Mouse (Mus musculus): ENCODE data around the gene Acot7.

Gene Acot7

GRCm38 (mm10) chr4:152151451-152151965 is 26.4 kb upstream of the Acot7 start:
- in situ Hi-C loops (cut with MboI, MseI) = no loop called here

GRCm38 (mm10) chr4:152151966-152152544 is 25.9 kb upstream of the Acot7 start, which contains the start of gene Espn:
TSS of gene Espn (minus strand) at chr4:152152371.
- in situ Hi-C loops (cut with MboI, MseI) = no loop called here

- in situ Hi-C loops (cut with MboI, MseI) = no loop called here
Observed at GRCm38 (mm10) chr4:152153771-152154177, 24.2 kb upstream of the Acot7 start.

- in situ Hi-C loops (cut with MboI, MseI) = no loop called here
Observed at GRCm38 (mm10) chr4:152155019-152155418, 22.9 kb upstream of the Acot7 start.

DNA sequence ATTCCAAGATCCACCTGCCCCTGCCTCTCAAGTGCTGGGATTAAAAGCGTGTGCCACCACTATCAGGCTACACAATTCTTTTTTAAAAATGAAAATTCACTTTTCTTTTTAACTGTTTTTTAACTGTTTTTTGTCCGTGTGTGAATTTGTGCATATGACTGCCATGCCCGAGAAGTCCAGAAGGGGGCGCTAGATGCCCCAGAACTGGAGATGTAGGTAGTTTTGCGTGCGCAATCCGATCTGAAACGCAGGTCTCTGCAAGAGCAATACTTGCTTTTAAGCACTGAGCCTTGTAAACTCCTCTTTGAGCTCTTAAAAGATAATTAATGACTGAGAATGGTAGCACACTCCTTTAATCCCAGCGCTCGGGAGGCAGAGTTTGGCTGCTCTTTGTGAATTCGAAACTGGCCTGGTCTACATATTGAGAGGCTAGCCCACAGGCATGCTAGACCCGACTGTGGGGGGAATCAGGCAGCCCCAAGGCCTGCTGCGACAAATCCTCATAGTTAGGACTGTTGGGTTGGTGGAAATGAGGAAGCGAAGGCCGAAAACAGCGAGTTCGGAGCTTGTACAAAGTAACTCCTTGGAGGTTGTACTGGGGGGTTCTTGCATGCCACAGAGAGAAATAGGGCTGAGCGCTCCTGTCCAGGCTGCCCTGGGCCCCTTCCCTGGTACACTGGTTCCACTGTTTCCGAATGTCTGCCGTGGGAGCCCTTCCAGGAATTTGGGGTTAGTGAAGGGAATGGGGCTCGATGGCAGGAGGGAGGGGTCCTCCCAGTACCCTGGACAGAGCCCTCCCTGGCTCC is 20.0 kb upstream of the Acot7 start:
- in situ Hi-C loops (cut with MboI, MseI) = no loop called here

DNA sequence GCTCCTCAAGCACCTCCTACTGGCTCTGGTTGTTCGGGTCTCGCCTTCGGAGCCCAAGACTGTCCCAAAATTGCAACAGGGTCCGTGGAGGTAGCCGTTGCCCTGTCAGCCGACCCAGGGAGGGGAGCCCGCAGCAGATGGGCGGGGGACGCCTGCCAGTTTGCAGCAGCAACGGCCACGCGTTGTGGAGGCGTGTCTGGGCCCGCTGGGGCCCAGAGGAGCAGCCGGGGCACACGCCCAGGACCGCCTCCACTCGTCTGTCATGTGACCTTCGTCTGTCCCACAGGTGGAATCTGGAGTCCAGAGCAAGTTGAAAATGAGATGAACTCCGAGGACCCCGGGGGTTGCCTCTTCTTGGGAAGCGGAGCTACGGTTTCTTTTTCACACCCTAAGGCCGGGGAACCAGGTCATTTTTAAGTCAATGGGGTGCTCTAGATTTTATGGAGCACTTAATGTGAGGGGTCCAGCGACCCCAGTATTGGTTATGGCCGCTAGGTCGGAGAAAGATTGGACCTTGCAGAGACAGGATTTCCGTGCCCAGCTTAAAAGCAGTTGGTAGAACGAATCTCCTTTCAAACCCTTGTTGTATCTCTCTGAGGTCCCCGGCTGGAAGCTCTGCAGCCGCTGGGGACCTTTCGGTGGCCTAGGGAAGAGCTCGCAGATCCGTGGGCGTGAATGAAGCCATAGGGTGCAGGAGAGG is 19.2 kb upstream of the Acot7 start, which contains the start of gene Hes2:
Hes2 (plus strand) TSS at position 283 of the 700 bp plus-strand sequence.
- in situ Hi-C loops (cut with MboI, MseI) = no loop called here

DNA sequence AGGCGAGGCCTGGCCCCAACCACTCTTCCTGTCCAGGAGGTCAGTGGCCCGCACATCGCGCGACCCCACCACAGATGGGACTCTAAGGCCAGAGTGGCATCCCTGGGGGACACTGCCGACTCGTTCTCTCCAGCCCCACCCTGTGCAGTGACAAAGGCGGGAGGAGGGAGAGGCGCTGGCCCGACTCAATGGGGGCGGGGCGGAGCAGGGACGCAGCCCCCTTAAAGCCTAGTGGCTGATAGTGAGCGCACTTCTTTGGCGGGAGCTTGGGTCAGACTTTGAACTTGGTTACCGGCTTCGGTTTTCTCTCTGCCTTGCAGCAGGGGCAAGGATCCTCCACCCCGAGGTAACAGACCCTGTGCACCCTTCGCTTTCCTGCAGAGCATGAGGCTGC is 18.7 kb upstream of the Acot7 start:
- in situ Hi-C loops (cut with MboI, MseI) = no loop called here

DNA sequence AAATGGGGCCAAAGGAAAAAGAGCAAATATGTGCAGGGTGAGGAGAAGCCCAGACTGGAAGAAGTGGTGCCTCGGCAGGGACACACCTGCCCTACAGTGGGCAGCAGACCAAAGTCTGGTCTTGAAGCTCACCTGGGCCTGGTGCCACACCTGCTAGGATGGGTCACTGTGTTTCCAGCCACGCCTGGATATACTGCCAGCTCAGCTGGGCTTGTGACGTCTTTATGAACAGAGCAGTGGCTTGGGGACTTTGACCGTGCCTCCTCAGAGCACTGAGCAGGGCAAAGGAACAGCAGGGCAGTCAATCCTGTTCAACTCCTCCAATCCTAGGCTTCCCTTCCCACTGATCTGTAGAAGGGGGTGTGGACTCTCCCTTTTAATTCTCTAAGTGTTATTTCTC is 17.2 kb upstream of the Acot7 start:
- in situ Hi-C loops (cut with MboI, MseI) = loop anchor here (5.0 kb wide), 1 partner anchor 277 kb away; no protein-coding TSS in a partner anchor

- in situ Hi-C loops (cut with MboI, MseI) = loop anchor here (5.0 kb wide), 1 partner anchor 276 kb away; no protein-coding TSS in a partner anchor
Observed at GRCm38 (mm10) chr4:152161601-152162000, 16.3 kb upstream of the Acot7 start.

GRCm38 (mm10) chr4:152162748-152163147 is 15.2 kb upstream of the Acot7 start:
- in situ Hi-C loops (cut with MboI, MseI) = loop anchor here (5.0 kb wide), 1 partner anchor 275 kb away; no protein-coding TSS in a partner anchor

GRCm38 (mm10) chr4:152165036-152165931 is 12.7 kb upstream of the Acot7 start:
- in situ Hi-C loops (cut with MboI, MseI) = no loop called here

GRCm38 (mm10) chr4:152168052-152168451 is 9.9 kb upstream of the Acot7 start:
- in situ Hi-C loops (cut with MboI, MseI) = no loop called here

GRCm38 (mm10) chr4:152169103-152169502 is 8.8 kb upstream of the Acot7 start:
- in situ Hi-C loops (cut with MboI, MseI) = no loop called here

DNA sequence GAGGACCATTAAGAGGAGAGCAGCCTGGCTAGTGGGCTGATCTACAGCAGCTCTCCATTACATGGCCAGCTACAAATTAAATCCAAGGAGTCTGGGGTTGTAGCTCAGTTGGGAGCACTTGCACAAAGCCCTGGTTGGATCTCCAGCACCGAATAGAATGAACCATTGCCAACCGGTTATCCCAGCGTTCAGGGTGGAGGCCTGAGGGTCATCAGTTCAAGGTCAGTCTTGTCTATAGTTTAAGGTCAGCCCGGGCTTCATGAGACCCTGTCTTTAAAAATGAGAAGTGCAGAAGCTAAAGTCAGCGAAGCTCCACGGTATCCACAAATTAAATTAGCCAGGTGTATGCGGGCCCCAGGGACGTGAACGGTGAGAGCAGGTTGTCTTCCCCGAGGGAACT is 7.6 kb upstream of the Acot7 start:
- in situ Hi-C loops (cut with MboI, MseI) = loop anchor here (5.0 kb wide), 1 partner anchor 117 kb away; no protein-coding TSS in a partner anchor

- in situ Hi-C loops (cut with MboI, MseI) = loop anchor here (5.0 kb wide), 1 partner anchor 116 kb away; no protein-coding TSS in a partner anchor
Observed at GRCm38 (mm10) chr4:152171543-152171942, 6.4 kb upstream of the Acot7 start.

GRCm38 (mm10) chr4:152173041-152173440 is 4.9 kb upstream of the Acot7 start:
- in situ Hi-C loops (cut with MboI, MseI) = loop anchor here (5.0 kb wide), 1 partner anchor 114 kb away; no protein-coding TSS in a partner anchor

GRCm38 (mm10) chr4:152173956-152174355 is 4.0 kb upstream of the Acot7 start:
- in situ Hi-C loops (cut with MboI, MseI) = loop anchor here (5.0 kb wide), 1 partner anchor 113 kb away; no protein-coding TSS in a partner anchor

DNA sequence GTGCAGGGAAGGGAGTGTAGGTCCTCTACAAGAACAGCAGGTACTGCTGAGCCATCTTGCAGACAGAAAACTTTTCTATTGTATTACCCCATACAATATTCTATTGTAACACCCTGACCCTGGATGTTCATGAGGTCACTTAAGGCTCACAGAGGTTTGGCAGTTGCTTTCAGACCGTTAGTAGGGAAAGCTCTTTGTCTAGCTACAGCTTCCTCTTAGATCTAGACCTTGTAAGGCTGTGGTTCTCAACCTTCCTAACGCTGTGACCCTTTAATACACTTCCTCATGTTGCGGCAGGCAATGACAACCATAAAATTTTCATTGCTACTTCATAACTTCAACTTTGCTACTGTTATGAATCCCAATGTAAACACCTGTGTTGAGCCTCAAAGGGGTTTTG is 1.3 kb upstream of the Acot7 start:
- in situ Hi-C loops (cut with MboI, MseI) = loop anchor here (5.0 kb wide), 1 partner anchor 36 kb away; no protein-coding TSS in a partner anchor

- in situ Hi-C loops (cut with MboI, MseI) = loop anchor here (5.0 kb wide), 1 partner anchor 35 kb away; no protein-coding TSS in a partner anchor
Observed at GRCm38 (mm10) chr4:152177174-152177536, 779 bp upstream of the Acot7 start.

GRCm38 (mm10) chr4:152178344-152178864 is 470 bp downstream of the Acot7 start:
- in situ Hi-C loops (cut with MboI, MseI) = loop anchor here (5.0 kb wide), 1 partner anchor 34 kb away; no protein-coding TSS in a partner anchor

All from regulatory T cell (primary cell).